Mouse (Mus musculus) right cerebral cortex, adult 2 months (tissue): ENCODE data around the gene Med9.

Source experiments
- DNase-seq, 2 experiments: peaks; one replicate each; pipeline ENCODE4 v3.0.0; 2021 to 2022; ENCODE audit warnings: low spot score in 2 of 2

The Med9 gene

DNA sequence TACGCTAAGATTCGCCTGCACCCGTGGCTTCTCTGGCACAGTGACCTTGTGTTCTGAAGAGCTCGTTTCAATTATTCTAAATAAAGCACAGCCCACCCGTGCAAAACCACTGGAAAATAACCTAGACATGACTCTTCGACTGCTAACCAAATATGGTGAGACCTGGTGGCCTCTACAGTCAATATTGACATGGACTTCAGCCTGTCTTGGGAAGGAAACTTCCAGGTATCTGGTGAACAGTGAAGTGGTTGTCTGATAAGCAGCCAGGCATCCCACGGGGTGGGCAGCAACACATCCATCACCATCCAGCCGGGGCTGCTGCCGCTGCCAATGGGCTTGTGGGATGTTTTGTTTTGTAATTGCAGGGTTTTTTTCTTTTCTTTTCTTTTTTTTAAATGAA is 46.3 kb downstream of the Med9 start:
- DNase-seq: no peak

DNA sequence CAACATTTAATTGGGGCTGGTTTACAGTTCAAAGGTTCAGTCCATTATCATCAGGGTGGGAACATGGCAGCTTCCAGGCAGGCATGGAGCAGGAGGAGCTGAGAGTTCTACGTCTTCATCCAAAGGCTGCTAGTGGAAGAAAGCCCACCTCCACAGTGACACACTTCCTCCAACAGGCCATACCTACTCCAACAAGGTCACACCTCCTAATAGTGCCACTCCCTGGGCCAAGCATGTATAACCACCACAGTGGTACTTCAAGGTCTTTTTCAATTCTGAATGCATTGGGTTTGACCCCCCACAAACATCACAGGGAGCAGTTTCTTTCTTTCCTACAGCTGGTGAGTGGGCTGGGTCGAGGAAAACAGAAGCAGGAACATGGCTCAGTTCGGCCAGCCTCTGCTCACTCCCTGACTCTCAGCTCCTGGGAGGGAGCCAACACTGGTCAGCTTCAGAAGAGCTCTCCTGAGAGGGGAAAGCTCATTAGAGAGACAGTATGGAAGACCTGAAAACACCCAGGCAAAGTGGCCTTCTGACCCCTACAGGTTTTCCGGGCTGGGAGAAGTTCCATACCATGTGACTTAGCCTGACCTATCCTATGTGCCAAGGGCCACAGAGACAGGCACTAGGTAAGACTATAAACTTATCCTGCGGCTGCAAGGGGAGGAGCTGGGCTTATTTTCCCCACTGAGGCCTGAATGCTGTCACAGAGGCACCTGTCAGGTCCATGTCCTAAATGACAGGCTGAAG is 53.4 kb downstream of the Med9 start:
- DNase-seq: peak in 1 of 2 experiments; percentile 13

DNA sequence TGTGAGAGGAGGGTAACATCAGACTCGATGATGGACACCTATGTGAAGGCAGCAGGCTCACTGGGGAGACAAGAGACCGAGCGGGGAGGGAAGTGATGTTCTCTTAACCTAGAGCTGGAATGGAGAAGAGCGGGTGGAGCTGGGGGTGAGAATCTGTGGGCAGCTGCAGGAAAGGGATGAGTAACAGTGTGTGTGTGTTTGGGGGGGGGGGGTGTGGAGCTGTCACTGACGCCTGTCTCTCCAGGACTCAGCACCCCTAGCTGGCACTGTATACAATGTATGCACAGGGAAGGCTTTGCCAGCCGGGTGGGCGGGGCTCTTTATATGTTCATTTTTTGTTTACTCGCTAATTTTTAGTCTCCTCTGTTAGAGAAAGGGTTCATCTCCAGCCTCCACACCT is 55.8 kb downstream of the Med9 start:
- DNase-seq: peak; percentile 50 to 68

DNA sequence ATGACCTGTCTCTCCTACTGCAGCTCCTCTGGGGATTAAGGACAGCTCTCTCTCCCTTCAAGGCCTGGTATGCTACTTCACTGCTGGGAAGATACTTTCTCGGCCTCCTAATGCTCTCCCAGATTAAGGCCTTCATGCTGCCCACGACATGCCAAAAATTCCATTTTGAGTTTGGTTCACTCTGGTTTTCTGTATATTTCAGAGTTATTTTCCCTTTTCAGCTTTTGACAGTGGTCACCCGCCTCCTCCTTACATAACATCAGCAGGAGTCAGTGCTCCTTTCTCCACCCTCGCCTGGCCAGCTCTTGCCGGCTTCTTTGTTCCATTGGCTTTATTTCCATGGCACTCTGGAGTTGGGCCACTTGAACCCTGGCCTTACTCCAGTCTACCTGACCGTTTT is 56.7 kb downstream of the Med9 start:
- peak; percentile 41 to 43 for DNase-seq

DNA sequence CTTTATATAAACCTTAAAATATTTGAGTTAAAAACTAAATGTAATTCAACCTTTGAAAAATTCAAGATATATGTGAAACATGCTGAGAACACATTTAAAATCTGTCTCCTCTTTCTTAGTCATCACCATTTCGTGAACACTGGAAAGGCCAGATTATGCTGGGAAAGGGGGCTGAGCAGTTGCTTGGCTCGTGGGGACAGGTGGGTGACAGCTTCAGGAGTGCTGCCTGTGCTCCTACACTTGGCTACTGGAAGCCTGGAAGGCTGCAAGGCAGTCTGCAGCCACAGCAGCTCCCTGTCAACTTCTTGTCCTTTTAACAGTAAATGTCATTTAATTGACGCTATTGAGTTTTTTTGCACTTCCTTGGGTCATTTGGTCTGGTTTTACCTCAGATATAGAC is 57.9 kb downstream of the Med9 start:
- DNase-seq: no peak

DNA sequence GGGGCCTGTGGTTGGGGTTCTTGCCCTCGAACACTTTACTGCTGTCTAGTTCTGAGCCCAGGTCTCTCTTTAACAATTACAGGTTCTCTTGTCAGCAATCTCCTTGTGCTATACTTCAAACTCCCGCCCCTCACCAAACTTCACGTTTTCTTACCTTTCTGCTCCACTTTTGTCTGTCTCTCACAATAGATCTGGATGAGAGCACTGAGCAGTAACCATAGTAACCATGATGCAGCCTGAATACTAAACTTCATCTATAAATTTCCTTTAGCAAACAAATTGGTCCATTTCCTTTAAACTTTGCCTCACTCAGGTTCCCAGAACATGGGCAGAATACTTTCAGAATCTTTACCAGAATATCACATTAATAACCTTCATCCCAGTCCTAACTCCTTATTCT is 61.4 kb downstream of the Med9 start:
- no peak for DNase-seq

DNA sequence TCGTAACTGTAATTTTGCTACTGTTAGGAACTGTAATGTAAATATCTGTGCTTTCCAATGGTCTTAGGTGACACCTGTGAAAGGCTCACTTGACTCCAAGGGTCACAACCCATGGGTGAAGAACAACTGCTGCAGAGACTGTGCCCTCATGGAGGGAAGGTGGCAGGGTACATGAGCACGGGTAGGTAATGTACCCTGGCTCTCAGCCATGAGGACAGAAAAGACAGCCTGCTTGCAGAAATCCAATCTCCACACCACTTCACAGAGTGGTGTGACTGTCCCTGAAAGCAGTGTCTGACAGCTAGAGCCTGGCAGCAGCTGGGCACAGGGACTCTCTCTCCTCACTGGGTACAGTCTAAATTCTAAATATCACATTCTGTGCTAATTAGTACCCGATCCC is 63.5 kb downstream of the Med9 start:
- no peak for DNase-seq
